Mouse (Mus musculus) ovary, adult 2 months (tissue): ENCODE measurements around the gene Rbm38. TPM values are rescaled to one million over a fixed set of nuclear protein-coding genes. Genes with fewer than 3 reads are reported as not detected.

Source experiments
- polyA plus RNA-seq: library from polyadenylated mRNA; depleted of rRNA; stranded (reverse); fragments of >200 nt; gene quantifications from 2 replicates; pipeline ENCODE4 v1.2.3, GENCODE M21; 2012; rRNA removed

Gene Rbm38
- polyA plus RNA-seq, result 234 and 264 TPM in 2 replicates

GRCm38 (mm10) chr2:173020430-173020829, at the start of gene Rbm38:
Rbm38 (plus strand) TSS chr2:173020498.

GRCm38 (mm10) chr2:172977409-172978130, 42.7 kb upstream of the Rbm38 start, which contains the start of gene Spo11:
Spo11 (plus strand) TSS chr2:172977700.

GRCm38 (mm10) chr2:172999630-173000284, 20.5 kb upstream of the Rbm38 start, which contains the start of gene Rae1:
Rae1 (plus strand) TSS chr2:173000117.

Other genes with a start within 250 kb of the Rbm38 start
- gene Bmp7, start 80.2 kb upstream of the Rbm38 start, polyA plus RNA-seq, result 22.3 and 22.8 TPM in 2 replicates
- gene Spo11, start 42.8 kb upstream of the Rbm38 start, polyA plus RNA-seq, result 0.03 and 0.25 TPM in 2 replicates
- 96.2 and 114 TPM in 2 replicates for gene Rae1, start 20.4 kb upstream of the Rbm38 start, polyA plus RNA-seq
- gene Ctcfl, start 99.0 kb downstream of the Rbm38 start, polyA plus RNA-seq, result not detected in 2 replicates
- 5.3 and 6.1 TPM in 2 replicates for gene Pck1, start 132.6 kb downstream of the Rbm38 start, polyA plus RNA-seq
- gene Zbp1, start 198.4 kb downstream of the Rbm38 start, polyA plus RNA-seq, result 4.7 and 5.0 TPM in 2 replicates